Mouse (Mus musculus): ENCODE data around the gene Slc26a8.

Gene Slc26a8

GRCm38 (mm10) chr17:28588591-28588990 is 101.4 kb downstream of the Slc26a8 start:
- no peak for DNase-seq
